Mouse (Mus musculus): Measurements from ENCODE around the gene Prn. TPM values are rescaled to one million over a fixed set of nuclear protein-coding genes. Genes with fewer than 3 reads are reported as not detected.

Prn gene
- polyA plus RNA-seq, 1 experiment from 2014 or later = not detected

DNA sequence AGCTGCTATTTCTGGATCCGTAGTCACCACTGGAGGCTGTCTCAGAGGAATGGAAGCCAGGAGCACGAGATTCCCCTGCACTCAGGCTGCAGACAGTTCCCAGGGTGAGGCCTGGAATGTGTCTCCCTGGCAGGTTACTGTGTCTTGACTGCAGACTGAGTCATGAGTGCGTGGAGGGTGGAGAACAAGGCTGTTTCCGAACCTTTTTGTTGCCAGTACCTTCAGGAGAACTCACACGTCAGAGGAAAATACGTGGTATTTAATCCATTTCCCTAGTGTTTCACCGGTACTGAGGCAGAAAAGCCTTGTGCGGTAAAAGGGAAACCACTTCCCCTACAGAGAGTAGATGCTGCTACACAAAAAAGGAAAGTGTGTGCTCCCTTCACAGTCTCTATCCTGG, 6.9 kb upstream of the Prn start:
- no peak overlapping the region for H3K4me3 ChIP-seq (ENCODE audit: low read depth, low read length)
- no peak overlapping the region for H3K9ac ChIP-seq (ENCODE audit: low read depth, low read length)
- H3K4me1 ChIP-seq (replicated peaks; ENCODE audit: control insufficient read depth, insufficient read depth, low read length) = no peaks in the 10 kb centered on the region
- 51% methylated on average over 8 of the region's 8 CpGs for WGBS
- no peaks in the 10 kb centered on the region for H3K36me3 ChIP-seq (ENCODE audit: control insufficient read depth, insufficient read depth, low read length)
- no peak for DNase-seq (ENCODE audit: low spot score)
- no peaks in the 10 kb centered on the region for H3K27me3 ChIP-seq (ENCODE audit: control insufficient read depth, insufficient read depth, low read length)
- ATAC-seq (ENCODE audit: low FRiP score) = no peak
- H3K27ac ChIP-seq (ENCODE audit: low read depth, low read length) = no peak overlapping the region
- no peaks in the 10 kb centered on the region for H3K9me3 ChIP-seq (ENCODE audit: control insufficient read depth, low read length)
- no peak overlapping the region for H3K4me2 ChIP-seq (replicated peaks; ENCODE audit: low read depth, low read length)

DNA sequence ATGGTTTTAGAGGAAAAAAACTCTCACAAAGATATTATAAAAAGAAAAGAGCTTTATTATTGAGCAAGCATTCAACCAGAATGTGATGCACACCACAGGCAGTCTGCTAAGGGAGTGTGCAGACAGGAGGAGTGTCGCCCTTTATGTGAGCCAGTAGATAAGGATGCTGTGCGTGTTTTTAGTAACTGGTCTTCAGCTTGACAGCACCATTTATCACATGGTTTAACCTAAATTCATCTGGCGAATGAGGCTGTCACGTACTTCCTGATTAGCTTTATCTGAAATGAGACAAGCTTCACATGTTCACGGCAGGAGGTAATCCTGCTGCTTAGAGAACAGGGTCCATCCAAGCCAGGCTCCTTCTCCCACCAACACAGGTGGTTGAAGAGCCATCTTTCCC, 4.7 kb upstream of the Prn start:
- no peaks in the 10 kb centered on the region for H3K4me1 ChIP-seq (replicated peaks; ENCODE audit: control insufficient read depth, insufficient read depth, low read length)

DNA sequence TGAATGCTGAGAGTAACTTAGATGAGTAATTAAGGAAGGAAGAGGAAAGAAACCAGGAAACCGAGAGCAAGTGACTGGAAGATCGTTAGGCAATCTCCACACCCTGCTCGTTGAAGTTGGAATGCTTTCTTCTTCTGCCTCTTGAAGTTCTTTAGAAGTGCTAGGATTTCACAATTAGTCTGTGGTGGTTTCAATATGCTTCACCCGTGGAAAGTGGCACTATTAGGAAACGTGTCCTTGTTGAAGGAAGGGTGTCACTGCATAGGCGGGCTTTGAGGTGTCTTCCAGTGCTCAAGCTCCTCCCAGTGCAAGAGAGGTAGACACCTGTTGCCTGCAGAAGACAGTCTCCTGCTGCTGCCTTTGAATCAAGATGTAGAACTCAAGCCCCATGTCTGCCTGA, 4.0 kb upstream of the Prn start:
- DNase-seq (ENCODE audit: low spot score) = no peak
- Histone ChIP-seq H3K9me3 (ENCODE audit: control insufficient read depth, low read length) (no peaks in the 10 kb centered on the region), H3K4me3 (ENCODE audit: low read depth, low read length) (no peak overlapping the region), H3K4me2 (replicated peaks; ENCODE audit: low read depth, low read length) (no peak overlapping the region), H3K36me3 (ENCODE audit: control insufficient read depth, insufficient read depth, low read length) (no peaks in the 10 kb centered on the region), H3K9ac (ENCODE audit: low read depth, low read length) (no peak overlapping the region), H3K27ac (ENCODE audit: low read depth, low read length) (no peak overlapping the region), H3K27me3 (ENCODE audit: control insufficient read depth, insufficient read depth, low read length) (no peaks in the 10 kb centered on the region), H3K4me1 (replicated peaks; ENCODE audit: control insufficient read depth, insufficient read depth, low read length) (no peaks in the 10 kb centered on the region)
- WGBS = 87% methylated on average over 6 of the region's 6 CpGs
- ATAC-seq (ENCODE audit: low FRiP score) = no peak

More for the DNA sequence above, 4.7 kb upstream of the Prn start:
- no peak for ATAC-seq (ENCODE audit: low FRiP score)
- Histone ChIP-seq H3K27me3 (ENCODE audit: control insufficient read depth, insufficient read depth, low read length) (no peaks in the 10 kb centered on the region), H3K4me3 (ENCODE audit: low read depth, low read length) (no peak overlapping the region), H3K9me3 (ENCODE audit: control insufficient read depth, low read length) (no peaks in the 10 kb centered on the region), H3K36me3 (ENCODE audit: control insufficient read depth, insufficient read depth, low read length) (no peaks in the 10 kb centered on the region), H3K4me2 (replicated peaks; ENCODE audit: low read depth, low read length) (no peak overlapping the region), H3K9ac (ENCODE audit: low read depth, low read length) (no peak overlapping the region), H3K27ac (ENCODE audit: low read depth, low read length) (no peak overlapping the region)
- no peak for DNase-seq (ENCODE audit: low spot score)
- 59% methylated on average over 5 of the region's 5 CpGs for WGBS

DNA sequence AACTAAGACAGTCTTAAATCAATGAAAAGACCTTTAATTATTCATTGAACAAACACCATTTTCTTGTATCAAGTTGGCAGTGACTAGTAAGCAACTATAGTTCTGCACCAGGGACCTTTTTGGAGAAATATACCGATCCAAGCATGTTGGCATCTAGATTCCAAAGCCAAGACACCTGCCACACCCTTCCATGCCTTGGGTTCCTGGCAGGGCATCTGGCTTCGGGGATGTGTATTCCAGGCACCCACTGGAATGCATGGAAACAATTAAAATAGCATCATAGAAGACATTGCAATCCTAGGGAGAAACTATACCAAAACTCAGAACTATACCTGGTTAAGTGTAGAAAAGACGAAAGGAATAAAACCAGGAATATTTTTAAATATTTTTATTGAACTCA, 3.5 kb upstream of the Prn start:
- Histone ChIP-seq H3K4me1 (replicated peaks; ENCODE audit: control insufficient read depth, insufficient read depth, low read length) (no peaks in the 10 kb centered on the region), H3K36me3 (ENCODE audit: control insufficient read depth, insufficient read depth, low read length) (no peaks in the 10 kb centered on the region), H3K27me3 (ENCODE audit: control insufficient read depth, insufficient read depth, low read length) (no peaks in the 10 kb centered on the region), H3K9ac (ENCODE audit: low read depth, low read length) (no peak overlapping the region), H3K9me3 (ENCODE audit: control insufficient read depth, low read length) (no peaks in the 10 kb centered on the region), H3K4me3 (ENCODE audit: low read depth, low read length) (no peak overlapping the region), H3K4me2 (replicated peaks; ENCODE audit: low read depth, low read length) (no peak overlapping the region), H3K27ac (ENCODE audit: low read depth, low read length) (no peak overlapping the region)
- ATAC-seq (ENCODE audit: low FRiP score) (no peak), DNase-seq (ENCODE audit: low spot score) (no peak)
- WGBS = 90% methylated on average over 3 of the region's 3 CpGs

DNA sequence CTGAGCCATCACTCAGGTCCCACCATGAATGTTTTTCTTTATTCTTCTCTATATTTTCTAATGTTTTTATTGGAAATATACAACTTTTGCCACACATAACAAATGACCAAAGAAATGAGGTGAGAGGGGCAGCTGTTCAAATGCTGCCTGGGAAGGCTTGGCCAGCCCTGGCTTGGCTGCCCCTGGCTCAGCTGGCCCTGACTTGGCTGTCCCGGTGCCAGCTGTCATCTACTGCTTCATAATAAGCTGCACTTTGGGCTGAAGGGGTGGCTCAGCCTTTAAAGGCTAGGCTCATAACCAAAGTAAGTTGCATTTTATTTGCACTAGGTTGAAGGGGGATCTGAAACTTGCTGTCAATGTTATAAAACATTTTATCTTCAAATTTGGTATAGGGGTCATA, 2.9 kb upstream of the Prn start:
- 83% methylated on average over 1 of the region's 1 CpGs for WGBS
- ATAC-seq (ENCODE audit: low FRiP score) (no peak), DNase-seq (ENCODE audit: low spot score) (no peak)
- no peak overlapping the region for H3K27ac ChIP-seq (ENCODE audit: low read depth, low read length)
- H3K4me3 ChIP-seq (ENCODE audit: low read depth, low read length) = no peak overlapping the region
- no peaks in the 10 kb centered on the region for H3K9me3 ChIP-seq (ENCODE audit: control insufficient read depth, low read length)
- no peaks in the 10 kb centered on the region for H3K4me1 ChIP-seq (replicated peaks; ENCODE audit: control insufficient read depth, insufficient read depth, low read length)
- H3K9ac ChIP-seq (ENCODE audit: low read depth, low read length) = no peak overlapping the region
- H3K36me3 ChIP-seq (ENCODE audit: control insufficient read depth, insufficient read depth, low read length) = no peaks in the 10 kb centered on the region
- H3K27me3 ChIP-seq (ENCODE audit: control insufficient read depth, insufficient read depth, low read length) = no peaks in the 10 kb centered on the region
- H3K4me2 ChIP-seq (replicated peaks; ENCODE audit: low read depth, low read length) = no peak overlapping the region

DNA sequence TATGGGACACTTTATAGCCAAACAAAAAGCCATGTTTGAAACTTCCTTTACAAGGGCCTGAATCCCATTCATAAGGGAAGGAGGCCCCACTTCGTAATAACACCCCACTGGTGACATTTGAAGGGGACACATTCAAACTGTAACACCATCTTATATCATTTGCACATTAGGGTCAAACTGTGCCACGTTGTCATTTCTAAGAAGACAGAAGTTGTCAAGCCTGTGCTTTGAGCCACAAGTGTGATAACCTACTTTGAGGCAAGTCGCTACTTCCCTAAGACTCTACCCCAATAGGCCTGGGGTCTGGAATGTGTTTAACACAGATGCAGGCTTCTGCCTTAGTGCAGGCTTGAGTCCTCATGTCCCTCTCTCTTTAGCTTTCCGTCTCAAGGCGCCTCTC, 2.4 kb upstream of the Prn start:
- Histone ChIP-seq H3K9ac (ENCODE audit: low read depth, low read length) (no peak overlapping the region), H3K36me3 (ENCODE audit: control insufficient read depth, insufficient read depth, low read length) (no peaks in the 10 kb centered on the region), H3K4me2 (replicated peaks; ENCODE audit: low read depth, low read length) (no peak overlapping the region), H3K27me3 (ENCODE audit: control insufficient read depth, insufficient read depth, low read length) (no peaks in the 10 kb centered on the region), H3K4me3 (ENCODE audit: low read depth, low read length) (no peak overlapping the region), H3K9me3 (ENCODE audit: control insufficient read depth, low read length) (no peaks in the 10 kb centered on the region), H3K4me1 (replicated peaks; ENCODE audit: control insufficient read depth, insufficient read depth, low read length) (no peaks in the 10 kb centered on the region), H3K27ac (ENCODE audit: low read depth, low read length) (no peak overlapping the region)
- ATAC-seq (ENCODE audit: low FRiP score) (no peak), DNase-seq (ENCODE audit: low spot score) (no peak)
- WGBS = 83% methylated on average over 5 of the region's 5 CpGs

DNA sequence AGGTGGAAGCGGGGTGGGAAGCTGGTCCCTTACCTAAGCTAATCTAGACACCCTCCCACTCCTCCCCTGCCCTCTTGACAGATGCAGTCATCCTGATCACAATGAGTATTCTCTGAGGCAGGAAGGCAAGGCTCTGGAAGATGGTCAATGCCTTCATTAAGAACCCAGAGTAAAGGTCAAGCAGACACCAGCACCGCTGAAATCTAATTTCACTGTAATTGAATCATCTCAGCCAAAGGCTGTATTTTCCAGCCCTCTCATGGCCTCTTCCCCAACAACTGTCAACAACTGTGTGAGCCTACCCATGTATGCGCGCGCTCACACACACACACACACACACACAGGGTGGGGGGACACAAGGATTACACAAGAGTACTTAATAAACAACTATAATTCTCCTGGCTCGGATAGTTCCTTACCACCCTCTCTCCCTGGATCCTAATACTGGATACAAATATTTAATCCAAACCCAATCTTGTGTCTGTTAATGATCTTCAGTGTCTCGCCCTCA, 1.4 kb upstream of the Prn start:
- Histone ChIP-seq H3K27ac (ENCODE audit: low read depth, low read length) (no peak overlapping the region), H3K27me3 (ENCODE audit: control insufficient read depth, insufficient read depth, low read length) (no peaks in the 10 kb centered on the region), H3K4me1 (replicated peaks; ENCODE audit: control insufficient read depth, insufficient read depth, low read length) (no peaks in the 10 kb centered on the region), H3K4me3 (ENCODE audit: low read depth, low read length) (no peak overlapping the region), H3K9ac (ENCODE audit: low read depth, low read length) (no peak overlapping the region), H3K36me3 (ENCODE audit: control insufficient read depth, insufficient read depth, low read length) (no peaks in the 10 kb centered on the region), H3K9me3 (ENCODE audit: control insufficient read depth, low read length) (no peaks in the 10 kb centered on the region), H3K4me2 (replicated peaks; ENCODE audit: low read depth, low read length) (no peak overlapping the region)
- peak; percentile 21 for DNase-seq (ENCODE audit: low spot score)
- no peak; the same call in 1 of the 2 replicates for ATAC-seq (ENCODE audit: low FRiP score)
- 81% methylated on average over 7 of the region's 7 CpGs for whole genome bisulfite sequencing

DNA sequence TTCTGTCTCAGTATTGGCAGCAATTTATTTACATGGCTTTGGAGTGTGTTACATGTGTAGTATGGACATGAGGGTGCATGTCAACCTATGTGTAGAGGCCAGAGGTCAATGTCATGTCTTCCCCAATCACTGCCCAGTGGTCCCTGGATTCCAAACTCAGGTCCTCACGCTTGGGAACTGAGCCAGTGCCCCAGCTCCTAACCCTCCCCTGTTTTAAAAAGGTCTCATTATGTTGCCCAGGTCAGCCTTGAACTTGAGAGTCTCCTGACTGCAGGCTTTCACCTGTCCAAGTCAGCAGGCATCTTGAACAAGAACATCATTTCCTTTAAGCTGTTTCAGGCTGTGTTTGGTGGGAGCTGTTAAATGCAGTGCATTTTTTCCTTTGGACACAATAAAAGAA, 851 bp upstream of the Prn start:
- no peaks in the 10 kb centered on the region for H3K4me1 ChIP-seq (replicated peaks; ENCODE audit: control insufficient read depth, insufficient read depth, low read length)
- H3K4me3 ChIP-seq (ENCODE audit: low read depth, low read length) = no peak overlapping the region
- no peak overlapping the region for H3K27ac ChIP-seq (ENCODE audit: low read depth, low read length)
- no peak overlapping the region for H3K9ac ChIP-seq (ENCODE audit: low read depth, low read length)
- H3K9me3 ChIP-seq (ENCODE audit: control insufficient read depth, low read length) = no peaks in the 10 kb centered on the region
- H3K27me3 ChIP-seq (ENCODE audit: control insufficient read depth, insufficient read depth, low read length) = no peaks in the 10 kb centered on the region
- WGBS = 55% methylated on average over 1 of the region's 1 CpGs
- no peak overlapping the region for H3K4me2 ChIP-seq (replicated peaks; ENCODE audit: low read depth, low read length)
- ATAC-seq (ENCODE audit: low FRiP score) (no peak), DNase-seq (ENCODE audit: low spot score) (no peak)
- H3K36me3 ChIP-seq (ENCODE audit: control insufficient read depth, insufficient read depth, low read length) = no peaks in the 10 kb centered on the region

DNA sequence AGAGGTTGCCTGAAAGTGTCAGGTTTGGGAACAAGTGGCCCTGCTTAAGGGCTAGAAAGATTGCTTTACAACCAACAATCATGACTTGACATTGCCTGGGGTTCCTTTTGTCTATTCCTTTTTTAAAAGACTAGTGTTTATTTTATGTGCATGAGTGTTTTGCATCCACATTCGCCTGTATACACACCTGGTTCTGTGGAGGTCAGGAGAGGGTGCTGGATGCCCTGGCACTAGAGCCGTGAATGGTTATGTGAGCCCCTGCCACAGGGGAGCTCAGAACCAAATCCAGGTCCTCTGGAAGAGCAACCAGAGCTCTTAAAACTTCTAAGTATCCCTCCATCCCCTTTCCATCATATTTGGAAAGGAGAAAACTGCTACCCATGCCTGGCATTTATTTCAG, 1.1 kb downstream of the Prn start:
- Histone ChIP-seq H3K4me1 (replicated peaks; ENCODE audit: control insufficient read depth, insufficient read depth, low read length) (no peaks in the 10 kb centered on the region), H3K4me3 (ENCODE audit: low read depth, low read length) (peak overlapping the region; percentile 69; the same call in 1 of the 2 replicates), H3K9ac (ENCODE audit: low read depth, low read length) (no peak overlapping the region), H3K4me2 (replicated peaks; ENCODE audit: low read depth, low read length) (peak overlapping the region; percentile 81), H3K27me3 (ENCODE audit: control insufficient read depth, insufficient read depth, low read length) (no peaks in the 10 kb centered on the region), H3K27ac (ENCODE audit: low read depth, low read length) (no peak overlapping the region), H3K9me3 (ENCODE audit: control insufficient read depth, low read length) (no peaks in the 10 kb centered on the region), H3K36me3 (ENCODE audit: control insufficient read depth, insufficient read depth, low read length) (no peaks in the 10 kb centered on the region)
- no peak for ATAC-seq (ENCODE audit: low FRiP score)
- no peak for DNase-seq (ENCODE audit: low spot score)
- 57% methylated on average over 2 of the region's 2 CpGs for WGBS

All from hindbrain, embryonic 11.5 days (tissue).